Mouse (Mus musculus) left cerebral cortex, adult 11 months (tissue): ENCODE measurements around the gene Taldo1.

Source experiments
- DNase-seq: peaks from one replicate; pipeline ENCODE4 v3.0.0; 2022; ENCODE audit warnings: low spot score

Taldo1 gene

DNA sequence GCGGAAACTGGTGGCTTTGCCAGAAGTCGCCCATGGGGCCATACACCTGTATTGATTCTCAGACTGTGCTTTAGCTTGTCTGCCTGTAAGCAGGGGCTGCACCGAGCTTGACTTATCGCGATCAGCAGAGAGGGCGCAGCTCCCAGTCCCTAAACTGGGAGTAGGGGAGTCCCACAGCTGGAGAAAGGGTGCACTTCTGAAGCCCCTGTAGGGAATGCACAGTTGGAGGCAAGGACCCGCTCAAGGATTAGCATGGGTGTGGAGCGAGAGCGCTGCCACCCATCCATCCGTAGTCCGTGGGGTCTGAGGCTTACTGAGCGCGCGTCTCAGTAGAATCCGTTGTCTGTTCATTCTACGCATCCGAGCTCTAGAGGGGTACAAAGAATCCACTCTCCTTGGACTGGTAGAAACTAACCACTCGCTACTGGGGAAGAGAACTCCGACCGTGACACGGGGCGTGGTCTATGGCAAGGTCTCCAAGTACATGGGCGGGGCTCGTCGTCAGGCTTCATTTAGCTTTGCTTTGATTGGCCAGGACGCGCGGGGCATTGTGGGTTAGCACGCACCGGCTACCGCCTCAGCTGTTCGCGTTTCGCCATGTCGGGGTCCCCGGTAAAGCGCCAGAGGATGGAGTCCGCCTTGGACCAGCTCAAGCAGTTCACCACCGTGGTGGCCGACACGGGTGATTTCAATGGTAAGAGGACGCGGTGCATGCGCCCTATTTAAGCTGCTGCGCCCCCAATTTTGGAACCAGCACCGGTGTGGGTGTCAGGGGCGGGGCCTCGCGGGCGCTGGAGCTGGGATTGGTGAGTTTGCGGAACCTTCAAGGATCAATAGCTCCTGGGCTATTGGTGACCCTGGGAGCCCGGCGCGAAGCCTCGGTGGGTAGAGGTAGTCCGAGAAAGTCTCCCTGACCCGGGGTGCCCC lies at the start of gene Taldo1:
Gene Taldo1, plus strand, starts transcription at position 575 of the 927 bp plus-strand sequence.
- peak; percentile 93 for DNase-seq

DNA sequence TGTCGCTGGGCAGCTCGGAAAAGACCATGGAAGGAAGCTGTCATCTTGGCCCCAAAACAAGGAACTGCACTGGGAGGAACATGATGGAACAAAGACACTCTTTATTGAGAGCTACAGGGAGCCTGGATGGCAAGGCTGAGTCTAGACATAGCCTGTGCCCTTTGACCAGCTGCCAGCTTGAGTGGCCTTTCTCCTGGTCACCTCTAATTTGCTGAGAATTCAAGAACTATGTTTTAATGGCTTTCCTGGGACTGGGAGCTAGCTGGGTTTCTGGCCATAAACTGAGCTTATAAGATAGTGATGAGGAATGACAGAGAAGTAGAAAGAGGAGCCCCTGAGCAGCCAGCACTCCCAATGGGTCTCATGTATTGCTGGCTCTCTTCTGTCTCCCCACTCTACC lies 48.8 kb upstream of the Taldo1 start:
- no peak for DNase-seq

DNA sequence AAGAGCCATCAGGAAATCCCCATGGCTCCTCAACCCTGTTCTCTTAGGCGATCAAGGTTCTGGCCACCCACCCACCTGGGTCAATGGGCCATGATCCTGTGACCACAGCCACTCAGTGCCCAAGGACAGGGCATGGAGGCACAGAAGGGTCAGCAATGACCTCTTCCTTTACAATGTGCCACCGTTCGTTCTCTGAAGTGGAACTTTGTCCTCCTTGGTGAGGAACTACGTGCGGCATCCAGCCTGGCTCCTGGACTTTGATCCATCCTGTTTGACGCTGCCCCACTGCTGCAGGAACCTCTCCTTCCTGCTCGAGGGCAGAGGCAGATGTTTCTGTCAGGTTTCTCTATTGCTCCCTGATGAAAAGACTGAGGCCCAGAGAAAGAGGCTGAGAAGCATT lies 48.3 kb upstream of the Taldo1 start:
- no peak for DNase-seq

DNA sequence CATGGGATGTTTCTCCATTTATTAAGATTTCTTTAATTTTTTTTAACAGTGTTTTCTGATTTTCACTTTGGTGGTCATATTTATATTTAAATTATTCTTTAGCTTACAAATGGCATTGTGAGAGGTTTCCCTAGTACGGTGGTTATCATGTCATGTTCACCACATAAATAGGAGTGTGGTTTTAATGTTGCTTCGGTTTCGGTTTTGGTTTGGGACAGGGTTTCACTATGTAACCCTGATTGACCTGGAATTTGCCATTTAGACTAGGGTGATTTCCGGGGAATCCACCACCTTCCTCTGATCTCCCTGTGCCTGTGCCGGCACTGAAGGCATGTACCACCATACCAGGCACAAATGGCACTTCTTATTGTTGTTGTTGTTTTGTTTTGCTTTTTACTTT lies 47.2 kb upstream of the Taldo1 start:
- no peak for DNase-seq

DNA sequence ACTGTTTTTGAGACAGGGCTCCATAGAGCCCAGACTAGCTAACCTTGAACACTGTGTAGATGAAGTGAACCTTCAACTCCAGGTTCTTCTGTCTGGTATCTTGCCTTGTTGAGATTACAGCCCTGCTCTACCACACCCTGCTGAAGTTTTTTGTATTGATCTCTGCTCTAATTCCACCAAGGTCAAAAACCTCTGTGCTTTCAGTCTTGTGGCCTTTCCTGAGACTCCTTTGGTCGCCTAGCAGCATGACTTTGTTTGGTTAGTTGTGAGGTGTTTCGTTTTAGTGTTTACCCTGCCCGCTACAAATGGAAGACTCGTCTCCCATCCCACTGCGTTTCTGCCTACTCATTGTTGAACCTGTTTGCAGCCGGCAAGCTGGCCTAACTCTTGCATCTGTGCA lies 40.9 kb upstream of the Taldo1 start:
- DNase-seq = no peak

DNA sequence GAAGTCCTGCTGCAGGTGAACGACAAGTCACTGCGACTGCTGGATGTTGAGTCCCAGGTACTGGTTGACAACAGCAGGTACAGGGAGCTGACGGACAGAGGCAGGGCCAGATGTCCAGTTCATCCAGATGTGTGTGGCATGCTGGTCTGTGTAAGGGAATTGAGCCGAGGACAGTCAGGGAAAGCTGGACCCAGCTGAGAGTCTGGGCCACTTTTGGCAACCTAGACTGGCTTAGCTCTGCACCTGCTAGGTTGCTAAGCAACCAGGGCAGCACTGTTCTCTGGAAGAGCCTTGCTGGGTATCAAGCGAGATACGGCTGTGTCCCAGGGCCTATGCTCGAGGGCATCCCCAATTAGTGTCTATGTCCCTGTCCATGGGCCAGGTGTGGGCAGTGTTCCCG lies 36.9 kb upstream of the Taldo1 start:
- DNase-seq = no peak

DNA sequence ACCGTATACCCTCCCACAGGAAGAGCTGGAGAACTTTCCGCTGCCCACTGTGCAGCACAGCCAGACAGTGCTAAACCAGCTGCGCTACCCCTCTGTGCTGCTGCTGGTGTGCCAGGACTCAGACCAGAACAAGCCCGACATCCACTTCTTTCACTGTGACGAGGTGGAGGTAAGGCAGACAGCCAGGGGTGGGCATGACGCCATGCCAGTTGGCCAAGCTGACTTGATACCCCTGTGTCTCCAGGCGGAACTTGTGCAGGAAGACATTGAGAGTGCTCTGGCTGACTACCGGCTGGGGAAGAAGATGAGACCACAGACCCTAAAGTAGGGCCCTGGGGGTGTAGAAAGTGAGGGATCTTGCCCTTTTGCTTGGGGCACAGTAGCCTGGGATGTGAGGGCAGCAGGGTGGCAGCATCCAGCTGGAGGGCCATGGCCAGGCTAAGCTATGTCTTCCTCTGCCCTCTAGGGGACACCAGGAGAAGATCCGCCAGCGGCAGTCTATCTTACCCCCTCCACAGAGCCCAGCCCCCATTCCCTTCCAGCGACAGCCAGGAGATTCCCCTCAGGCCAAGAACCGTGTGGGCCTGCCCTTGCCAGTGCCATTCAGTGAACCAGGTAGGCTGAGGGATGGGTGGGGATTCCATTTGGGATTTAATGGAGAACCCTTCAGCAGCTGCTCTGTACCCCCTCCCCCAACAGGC lies 36.2 kb upstream of the Taldo1 start:
- no peak for DNase-seq

DNA sequence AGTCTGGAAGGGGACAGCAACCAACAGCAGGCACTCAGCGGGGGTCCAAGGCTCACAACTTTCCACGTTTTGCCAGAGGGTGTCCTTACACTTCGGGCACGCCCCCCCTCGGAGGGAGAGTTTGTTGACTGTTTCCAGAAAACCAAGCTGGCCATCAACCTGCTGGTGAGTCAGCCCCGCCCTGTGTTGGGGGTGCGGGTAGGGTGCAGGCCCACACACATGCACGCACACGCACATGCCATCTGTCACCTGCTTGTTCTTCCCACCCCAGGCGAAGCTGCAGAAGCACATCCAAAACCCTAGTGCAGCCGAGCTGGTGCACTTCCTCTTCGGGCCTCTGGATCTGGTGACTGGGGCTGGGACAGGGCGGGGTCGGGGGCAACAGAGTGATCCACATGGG lies 35.0 kb upstream of the Taldo1 start:
- no peak for DNase-seq

DNA sequence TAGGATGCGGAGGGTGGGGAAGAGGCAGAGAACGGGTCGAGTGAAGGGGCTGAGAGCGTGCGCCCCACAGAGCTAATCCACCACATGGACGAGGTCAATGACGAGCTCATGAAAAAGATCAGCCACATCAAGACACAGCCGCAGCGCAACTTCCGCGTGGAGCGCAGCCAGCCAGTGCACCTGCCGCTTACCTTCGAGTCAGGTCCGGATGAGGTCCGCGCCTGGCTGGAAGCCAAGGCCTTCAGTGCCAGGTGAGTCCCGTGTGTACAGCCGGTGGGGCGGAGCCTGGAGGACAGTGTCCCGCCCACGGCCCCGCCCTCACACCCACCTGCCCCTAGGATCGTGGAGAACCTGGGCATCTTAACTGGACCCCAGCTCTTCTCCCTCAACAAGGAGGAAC lies 30.5 kb upstream of the Taldo1 start:
- DNase-seq = no peak

DNA sequence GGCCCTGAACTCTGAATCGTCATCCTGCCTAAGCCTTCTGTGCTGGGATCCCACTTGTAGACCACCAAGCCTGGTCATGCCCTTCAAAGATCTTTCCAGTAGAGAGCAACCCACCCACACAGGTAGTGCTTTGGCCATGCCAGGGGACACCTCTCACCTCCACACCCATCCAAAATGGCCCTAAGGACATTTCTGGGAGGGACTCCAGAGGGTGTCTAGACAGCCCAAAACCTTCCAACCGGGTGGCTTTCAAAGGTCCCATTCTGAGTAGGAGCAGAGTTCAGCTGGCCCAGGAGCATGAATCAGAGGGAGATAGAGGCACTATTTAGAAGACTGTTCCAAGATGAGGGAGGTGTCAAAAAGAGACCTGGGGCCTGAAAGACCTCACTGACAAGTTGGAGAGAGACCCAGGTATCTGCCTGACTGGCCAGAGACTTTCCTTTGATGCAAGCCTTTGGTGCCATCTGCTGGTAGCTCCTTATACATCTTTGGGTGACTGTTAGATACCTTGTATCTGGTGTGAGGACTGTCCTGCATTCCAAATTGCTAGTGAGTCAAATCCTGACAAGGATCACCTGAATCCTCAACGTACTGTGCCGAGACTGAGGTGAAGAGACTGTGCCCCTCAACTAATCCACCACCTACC lies 28.8 kb upstream of the Taldo1 start:
- peak; percentile 68 for DNase-seq

DNA sequence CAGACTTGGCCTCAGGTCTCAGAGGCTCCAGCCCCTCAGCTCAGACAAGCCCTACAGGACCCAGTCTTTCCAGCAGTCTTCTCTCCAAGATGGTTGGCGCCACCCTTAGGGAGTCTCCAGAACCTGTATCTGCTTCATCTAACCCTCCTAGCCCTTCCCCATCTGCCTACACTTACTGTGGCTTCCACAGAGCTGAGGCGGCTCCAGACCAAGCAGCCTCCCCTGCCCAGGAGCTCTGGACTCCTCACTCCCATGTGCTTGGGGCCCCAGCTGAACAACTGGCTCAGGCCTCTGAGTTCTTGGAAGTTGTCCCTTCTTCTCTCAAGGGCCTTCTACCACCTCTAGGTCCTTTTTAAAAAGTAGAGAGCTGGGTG lies 28.3 kb upstream of the Taldo1 start:
- DNase-seq = no peak

DNA sequence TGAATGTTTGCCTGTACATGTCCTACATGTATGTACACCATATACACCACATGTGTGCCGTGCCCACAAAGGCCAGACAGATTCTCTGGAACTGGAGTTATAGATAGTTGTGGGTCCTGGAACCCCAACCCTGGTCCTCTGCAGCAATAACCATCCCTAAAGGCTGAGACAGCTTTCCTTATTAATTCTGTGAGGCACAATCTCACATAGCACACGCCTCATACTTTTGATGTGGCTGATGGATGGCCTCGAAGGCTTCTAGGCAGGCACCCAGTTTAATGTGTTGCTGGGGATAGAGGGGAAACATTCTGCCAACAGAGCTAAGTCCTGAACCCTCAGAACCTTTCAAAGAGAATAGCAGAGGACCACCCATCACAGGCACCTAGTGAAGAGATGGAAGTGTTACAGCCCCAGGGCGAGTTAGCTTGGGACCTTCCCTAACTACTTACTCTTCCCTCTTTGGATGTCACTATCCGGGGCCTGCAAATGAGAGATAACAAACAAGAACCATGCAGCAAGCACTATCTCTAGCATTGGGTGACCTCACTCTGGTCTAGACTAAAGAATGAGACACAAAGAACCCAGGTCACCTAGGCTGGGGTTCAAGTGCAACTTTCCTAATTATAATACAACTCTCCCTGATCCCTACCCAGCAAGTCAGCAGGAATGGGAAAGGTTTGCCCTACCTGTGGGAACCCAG lies 27.5 kb upstream of the Taldo1 start:
- DNase-seq = no peak

DNA sequence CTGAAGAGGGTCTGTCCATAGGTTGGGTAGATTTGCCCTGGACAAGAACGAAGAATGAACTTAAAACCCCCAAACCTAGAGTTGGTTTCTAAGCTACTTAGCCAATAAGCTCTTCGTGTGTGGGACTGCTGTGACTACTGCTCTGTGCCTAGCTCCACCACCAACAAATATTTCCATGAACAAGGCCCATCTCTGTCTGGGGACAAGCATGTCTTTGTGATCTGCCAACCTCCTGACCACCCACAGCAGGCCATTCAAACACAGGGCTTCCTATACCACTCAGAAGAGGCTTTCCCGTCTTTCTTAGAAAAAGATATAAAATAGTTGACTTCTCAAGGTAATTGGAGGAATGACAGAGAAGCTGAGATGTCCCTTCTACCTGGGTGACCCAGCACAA lies 27.0 kb upstream of the Taldo1 start:
- DNase-seq = peak; percentile 53

DNA sequence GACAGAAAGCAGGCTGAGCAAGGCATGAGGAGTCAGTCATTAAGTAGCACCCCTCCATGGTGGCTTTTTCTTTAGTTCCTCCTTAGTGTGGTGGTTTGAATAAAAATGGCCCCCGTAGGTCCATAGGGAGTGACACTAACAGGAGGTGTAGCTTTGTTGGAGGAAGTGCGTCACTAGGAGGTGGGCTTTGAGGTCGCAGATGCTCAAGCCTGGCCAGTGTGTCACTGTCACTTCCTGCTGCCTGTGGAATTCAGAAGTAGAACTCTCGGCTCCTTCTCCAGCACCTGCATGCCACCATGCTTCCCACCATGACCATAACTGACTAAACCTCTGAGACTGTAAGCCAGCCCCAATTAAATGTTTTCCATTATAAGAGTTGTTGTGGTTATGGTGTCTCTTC lies 24.6 kb upstream of the Taldo1 start:
- DNase-seq = no peak

DNA sequence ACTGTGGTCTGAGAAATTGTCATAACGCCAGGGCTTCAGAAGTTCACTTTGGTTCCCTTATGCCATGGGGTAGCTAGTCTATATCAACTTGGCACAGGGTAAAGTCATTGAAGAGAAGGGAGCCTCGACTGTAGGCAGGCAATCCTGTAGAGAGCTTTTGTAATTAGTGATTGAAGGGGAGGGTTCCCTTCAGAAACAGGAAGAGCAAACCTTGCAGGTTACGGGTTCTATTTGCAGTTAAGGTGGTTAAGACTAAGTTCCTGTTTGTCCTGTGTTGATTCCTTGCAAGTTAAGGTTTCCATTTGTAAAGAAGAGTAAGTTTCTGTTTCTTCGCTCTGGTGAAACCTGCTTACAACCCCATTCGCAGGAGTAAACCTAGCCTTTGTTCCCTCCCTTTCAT lies 22.1 kb upstream of the Taldo1 start:
- no peak for DNase-seq

DNA sequence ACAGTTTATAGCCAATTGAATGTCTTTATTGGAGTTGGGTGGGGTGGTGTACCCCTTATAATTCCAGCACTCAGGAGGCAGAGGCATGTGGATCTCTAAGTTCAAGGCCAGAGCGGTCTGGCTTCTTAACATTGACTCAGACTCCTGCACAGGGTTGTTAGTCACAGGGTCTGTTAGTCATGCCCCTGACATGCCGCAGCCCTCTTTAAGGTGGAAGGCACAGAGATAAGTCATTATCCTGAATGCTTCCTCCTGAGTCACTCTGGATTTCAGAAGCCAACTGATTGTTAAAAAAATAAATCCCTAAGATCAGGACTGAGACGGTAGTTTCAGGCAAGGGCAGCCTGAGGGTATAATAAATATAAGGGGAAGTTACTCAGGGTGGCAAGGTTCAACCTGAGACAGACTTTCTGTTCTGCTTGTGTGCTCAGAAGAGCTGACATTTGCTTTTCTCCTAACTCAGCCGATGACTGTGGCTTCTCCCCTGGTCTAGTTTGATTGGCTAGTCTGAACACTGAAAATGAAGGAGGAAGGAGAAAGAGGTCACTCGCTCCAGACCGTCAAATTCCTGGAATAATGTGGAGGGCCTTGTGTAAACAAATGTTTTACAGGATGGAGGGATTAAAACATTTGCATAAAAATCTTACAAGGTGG lies 19.9 kb upstream of the Taldo1 start:
- no peak for DNase-seq

DNA sequence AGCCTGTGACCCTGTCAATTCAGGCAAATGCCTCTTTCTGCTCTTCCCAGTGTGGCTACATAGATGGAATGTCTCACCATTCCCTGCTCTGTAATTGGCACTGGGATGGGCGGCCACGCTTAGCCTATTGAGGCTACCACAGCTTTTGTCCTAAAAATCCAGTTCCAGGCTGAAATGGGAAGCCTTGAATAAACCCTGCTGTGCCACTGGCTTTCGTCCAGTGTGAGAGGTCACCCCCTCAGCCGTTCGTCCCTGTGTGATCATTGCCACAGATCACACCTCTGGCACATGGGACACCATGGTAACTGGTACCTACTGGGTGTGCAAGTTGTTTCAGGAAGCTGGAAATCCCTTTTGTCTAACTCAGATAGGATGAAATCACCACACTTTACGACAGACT lies 18.4 kb upstream of the Taldo1 start:
- DNase-seq = no peak

DNA sequence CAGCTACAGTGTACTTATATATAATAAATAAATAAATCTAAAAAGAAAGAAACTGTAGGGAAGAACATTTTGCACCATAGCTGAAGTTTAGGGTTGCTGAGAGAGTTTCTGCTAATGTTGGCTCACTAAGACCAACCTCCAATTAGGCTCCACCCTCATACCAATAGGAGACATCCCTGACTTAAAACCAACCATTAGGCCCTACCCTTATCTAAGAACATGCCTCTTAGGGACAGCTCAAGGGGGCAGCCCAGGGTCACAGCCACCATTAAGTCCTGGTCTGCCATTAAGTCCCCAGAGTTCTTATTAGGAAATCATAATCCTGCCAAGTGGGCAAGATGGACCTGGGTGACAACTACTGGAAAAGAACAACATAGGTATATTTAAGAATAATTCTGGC lies 17.6 kb upstream of the Taldo1 start:
- no peak for DNase-seq

DNA sequence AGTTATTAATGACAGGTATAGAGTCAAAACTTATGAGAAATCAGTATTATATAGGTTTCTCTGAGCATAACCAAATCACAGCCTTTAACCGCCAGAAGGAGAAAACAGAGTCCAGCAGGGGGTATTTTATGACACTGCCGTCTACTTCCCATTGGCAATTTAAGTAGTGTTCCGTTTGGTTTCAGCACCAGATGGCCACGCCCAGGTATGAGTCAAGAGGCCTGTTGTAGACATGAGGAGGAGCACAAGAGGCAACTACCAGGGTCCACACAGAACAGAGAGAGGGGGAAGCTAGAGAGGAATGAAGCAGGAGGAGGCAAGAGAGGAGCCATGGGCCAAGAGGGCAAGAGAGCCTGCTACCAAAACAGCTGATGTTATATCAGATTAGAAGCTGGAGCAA lies 12.4 kb upstream of the Taldo1 start:
- DNase-seq = no peak

DNA sequence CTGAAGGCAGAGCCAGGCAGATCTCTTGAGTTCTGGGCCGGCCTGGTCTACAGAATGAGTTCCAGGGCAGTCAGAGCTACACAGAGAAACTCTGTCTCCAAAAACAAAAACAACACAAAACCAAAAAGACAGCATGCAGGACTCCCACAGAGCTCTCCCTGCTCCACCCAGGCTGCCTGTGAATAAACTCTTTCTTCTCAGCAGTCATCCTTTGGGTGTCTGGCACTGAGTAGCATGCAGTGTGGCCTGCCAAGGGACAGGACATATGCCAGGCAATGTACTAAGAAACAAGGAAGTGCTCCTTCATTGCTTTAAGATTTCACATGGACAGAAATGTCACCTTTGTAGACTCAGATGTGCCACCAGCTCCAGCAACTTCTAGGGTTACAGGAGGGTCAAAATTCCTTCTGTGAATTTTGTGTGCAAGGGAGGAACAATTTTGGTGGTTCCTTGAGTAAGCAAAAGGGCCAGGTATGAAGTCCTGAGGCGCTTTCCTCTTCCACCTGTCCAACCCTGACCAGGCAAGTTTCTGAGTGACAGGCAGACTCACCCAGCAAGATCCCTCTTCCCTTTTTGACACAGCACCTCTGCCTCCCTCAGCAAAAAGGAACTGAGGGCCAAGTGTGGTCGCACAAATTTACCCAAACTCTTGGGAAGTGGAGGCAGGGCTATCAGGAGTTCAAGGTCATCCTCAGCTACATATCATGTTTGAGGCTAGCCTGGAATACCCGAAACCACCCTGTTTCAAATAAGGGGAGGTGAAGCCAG lies 10.7 kb upstream of the Taldo1 start:
- no peak for DNase-seq

DNA sequence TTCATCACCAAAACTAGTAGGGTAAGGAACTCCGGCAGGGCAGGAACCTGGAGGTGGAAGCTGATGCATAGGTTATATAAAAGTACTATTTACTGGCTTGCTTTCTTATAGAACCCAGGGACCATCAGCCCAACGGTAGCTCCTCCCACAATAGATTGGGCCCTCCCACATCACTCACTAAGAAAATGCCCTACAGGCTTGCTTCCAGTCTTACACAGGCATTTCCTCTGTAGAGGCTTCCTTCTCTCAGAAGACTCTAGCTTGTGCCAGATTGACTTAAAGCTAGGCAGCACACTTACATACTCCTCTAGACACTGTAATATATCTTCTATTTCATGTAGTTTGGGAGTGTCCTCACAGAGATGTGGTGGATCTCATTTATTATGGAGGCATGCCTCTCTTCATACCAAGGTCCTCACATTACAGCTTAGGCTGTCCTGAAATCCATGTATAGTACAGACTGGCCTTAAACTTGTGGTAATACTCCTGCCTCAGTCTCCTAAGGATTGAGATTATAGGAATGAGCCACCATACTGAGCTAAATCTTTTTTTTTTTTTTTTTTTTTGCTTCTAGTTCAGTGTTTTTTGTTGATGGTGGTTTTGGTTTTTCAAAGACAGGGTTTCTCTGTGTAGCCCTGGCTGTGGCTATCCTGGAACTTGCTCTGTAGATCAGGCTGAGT lies 4.1 kb upstream of the Taldo1 start:
- no peak for DNase-seq
